Mouse (Mus musculus) heart, postnatal 0 days (tissue): ENCODE results near the gene Fam120a.

Source experiments
- CTCF ChIP-seq: IDR thresholded peaks from 2 replicates; pipeline ENCODE4 v1.5.1; 2016; ENCODE audit warnings: antibody characterized with exemption, control low read depth, low read depth
- EP300 ChIP-seq: IDR thresholded peaks from 2 replicates; pipeline ENCODE4 v1.6.1; 2016; ENCODE audit warnings: antibody characterized with exemption, low read depth

DNA sequence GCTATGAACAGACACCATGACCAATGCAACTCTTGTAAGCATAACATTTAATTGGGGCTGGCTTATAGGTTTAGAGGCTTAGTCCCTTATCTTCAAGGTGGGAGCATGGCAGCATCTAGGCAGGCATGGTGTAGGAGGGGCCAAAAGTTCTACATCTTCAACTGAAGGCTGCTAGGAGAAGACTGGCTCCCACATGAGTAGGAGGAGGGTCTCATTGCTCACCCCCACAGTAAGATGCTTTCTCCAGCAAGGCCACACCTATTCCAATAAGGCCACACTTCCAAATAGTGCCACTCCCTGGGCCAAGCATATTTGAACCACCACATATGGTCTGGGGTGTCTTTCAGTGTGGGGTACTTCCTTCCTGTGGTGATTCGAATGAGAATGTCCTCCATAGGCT is 49.6 kb upstream of the Fam120a start:
- TF ChIP-seq EP300 (no peak), CTCF (no peak)
